In genomic region chr11:74841366-74841765, GRCm38 (mm10) we compare ENCODE assay signal across 11 mouse cellular contexts. TPM values are rescaled to one million over a fixed set of nuclear protein-coding genes. Genes with fewer than 3 reads are reported as not detected.
DNase-seq lines count a peak whose midpoint lies in the region; ATAC-seq and TF ChIP-seq lines count a peak whose summit lies in the region.
"Had no signal": no experiment of that assay in that cellular context is flagged by ENCODE, and none has a peak within 500 bp of the region (broad histone marks: within the 10 kb centered on the region; RNA-seq: fewer than 3 reads in every experiment).

No protein-coding gene starts in this region.

- H3K9ac ChIP-seq in stomach, embryonic 16.5 days (ENCODE audit: low read length), result peak overlapping the region; percentile 36; the same call in 1 of the 2 replicates
- no peak overlapping the region for H3K9ac ChIP-seq in stomach, postnatal 0 days (ENCODE audit: low read length)
- H3K9ac ChIP-seq in neural tube, embryonic 14.5 days (replicated peaks; ENCODE audit: low read depth, low read length), result no peak overlapping the region
- H3K9ac ChIP-seq: embryonic facial prominence, embryonic 13.5 days had no signal

- 79% methylated on average over 9 of the region's 9 CpGs for WGBS in heart, embryonic 10.5 days
- 87% methylated on average over 9 of the region's 9 CpGs for WGBS in stomach, embryonic 16.5 days
- WGBS in stomach, postnatal 0 days, result 79% methylated on average over 9 of the region's 9 CpGs
- 81% methylated on average over 9 of the region's 9 CpGs for WGBS in neural tube, embryonic 14.5 days

- H3K9me3 ChIP-seq in heart, embryonic 10.5 days, result no peaks in the 10 kb centered on the region
- no peaks in the 10 kb centered on the region for H3K9me3 ChIP-seq in stomach, embryonic 16.5 days (replicated peaks; ENCODE audit: control insufficient read depth, low read length)
- no peaks in the 10 kb centered on the region for H3K9me3 ChIP-seq in stomach, postnatal 0 days (ENCODE audit: control insufficient read depth, low read length)
- no peaks in the 10 kb centered on the region for H3K9me3 ChIP-seq in neural tube, embryonic 14.5 days (ENCODE audit: control insufficient read depth, low read length)
- H3K9me3 ChIP-seq: embryonic facial prominence, embryonic 13.5 days had no signal

- no peak overlapping the region for H3K4me2 ChIP-seq in stomach, embryonic 16.5 days (ENCODE audit: low read depth, low read length)
- no peak overlapping the region for H3K4me2 ChIP-seq in stomach, postnatal 0 days (replicated peaks; ENCODE audit: low read depth)
- H3K4me2 ChIP-seq in neural tube, embryonic 14.5 days (ENCODE audit: low read depth, low read length), result no peak overlapping the region
- H3K4me2 ChIP-seq: embryonic facial prominence, embryonic 13.5 days had no signal

- peaks cover 79% of the 10 kb centered on the region for H3K4me1 ChIP-seq in heart, embryonic 10.5 days
- H3K4me1 ChIP-seq in stomach, embryonic 16.5 days (ENCODE audit: control insufficient read depth, insufficient read depth, low read length), result peaks cover 25% of the 10 kb centered on the region
- peaks cover 3% of the 10 kb centered on the region; the same call in 1 of the 2 replicates for H3K4me1 ChIP-seq in stomach, postnatal 0 days (replicated peaks; ENCODE audit: control insufficient read depth, insufficient read depth)
- peaks cover 13% of the 10 kb centered on the region; the same call in 1 of the 2 replicates for H3K4me1 ChIP-seq in neural tube, embryonic 14.5 days (ENCODE audit: control insufficient read depth, insufficient read depth, low read length)

- H3K36me3 ChIP-seq in heart, embryonic 10.5 days, result peaks cover 53% of the 10 kb centered on the region
- H3K36me3 ChIP-seq in stomach, embryonic 16.5 days (ENCODE audit: control insufficient read depth, insufficient read depth, low read length), result peaks cover 4% of the 10 kb centered on the region; the same call in 1 of the 2 replicates
- H3K36me3 ChIP-seq in stomach, postnatal 0 days (ENCODE audit: control insufficient read depth, insufficient read depth, low read length), result peaks cover 6% of the 10 kb centered on the region; the same call in 1 of the 2 replicates
- H3K36me3 ChIP-seq in neural tube, embryonic 14.5 days (ENCODE audit: control insufficient read depth, insufficient read depth, low read length), result peaks cover 23% of the 10 kb centered on the region

- no peak overlapping the region for H3K4me3 ChIP-seq in heart, embryonic 10.5 days
- no peak overlapping the region for H3K4me3 ChIP-seq in stomach, embryonic 16.5 days (replicated peaks; ENCODE audit: low read length)
- H3K4me3 ChIP-seq in stomach, postnatal 0 days (ENCODE audit: low read depth, low read length), result no peak overlapping the region
- no peak overlapping the region for H3K4me3 ChIP-seq in neural tube, embryonic 14.5 days (ENCODE audit: low read depth, low read length)
- H3K4me3 ChIP-seq: embryonic facial prominence, embryonic 13.5 days had no signal

- no peak for TF ChIP-seq EP300 in stomach, postnatal 0 days (optimal IDR thresholded peaks at IDR 0.05)

- H3K27ac ChIP-seq in heart, embryonic 10.5 days, result peak overlapping the region; percentile 53
- H3K27ac ChIP-seq in stomach, embryonic 16.5 days (ENCODE audit: low read length), result no peak overlapping the region
- no peak overlapping the region for H3K27ac ChIP-seq in stomach, postnatal 0 days (replicated peaks)
- H3K27ac ChIP-seq in neural tube, embryonic 14.5 days (ENCODE audit: low read depth, low read length), result 0 out of 2 replicates have a peak overlapping the region, but pooled peaks have one; percentile 34
- H3K27ac ChIP-seq: embryonic facial prominence, embryonic 13.5 days had no signal

- TF ChIP-seq CTCF in stomach, postnatal 0 days (IDR thresholded peaks at IDR 0.05; ENCODE audit: low read depth), result no peak

- H3K27me3 ChIP-seq in heart, embryonic 10.5 days (ENCODE audit: insufficient read depth, poor library complexity, severe bottlenecking), result no peaks in the 10 kb centered on the region
- no peaks in the 10 kb centered on the region for H3K27me3 ChIP-seq in stomach, embryonic 16.5 days (ENCODE audit: control insufficient read depth, insufficient read depth, low read length)
- H3K27me3 ChIP-seq in stomach, postnatal 0 days (ENCODE audit: control insufficient read depth, insufficient read depth, low read length), result no peaks in the 10 kb centered on the region
- H3K27me3 ChIP-seq in neural tube, embryonic 14.5 days (ENCODE audit: control insufficient read depth, insufficient read depth, low read length), result no peaks in the 10 kb centered on the region
- H3K27me3 ChIP-seq: embryonic facial prominence, embryonic 13.5 days had no signal

- no peak for ATAC-seq in stomach, embryonic 16.5 days (ENCODE audit: insufficient read depth, low FRiP score)
- ATAC-seq in stomach, postnatal 0 days (ENCODE audit: low FRiP score, low TSS enrichment), result no peak
- ATAC-seq in neural tube, embryonic 14.5 days (ENCODE audit: low read depth), result no peak

- DNase-seq in heart, embryonic 10.5 days (ENCODE audit: low spot score), result no peak
- no peak for DNase-seq in heart, adult 8-10 months (ENCODE audit: low spot score)
- DNase-seq in stomach, postnatal 0 days (ENCODE audit: low spot score), result no peak
- DNase-seq in heart, postnatal 25 days (ENCODE audit: low spot score), result peak; percentile 1
- DNase-seq in layer of hippocampus, adult 18-20 months (ENCODE audit: low spot score in 2 of 2), result no peak
- no peak for DNase-seq in spleen, postnatal 36 days (ENCODE audit: low spot score in 2 of 2)
- DNase-seq: lung, adult 18-20 months; thymus, postnatal 4 days had no signal

- intact Hi-C loops in heart, postnatal 25 days (cut with DNase I), result loop anchor here (5.0 kb wide), 1 partner anchor 204 kb away; no protein-coding TSS in a partner anchor

RNA-seq across cellular contexts. Expression of gene Mnt, which starts 10.6 kb away (rescaled TPM):
- polyA plus RNA-seq in heart, embryonic 10.5 days (2016; fragmentation: Nextera tagmentation; extraction: Ambion mirVana), result 3.2 and 3.8 TPM in 2 replicates
- total RNA-seq in heart, adult 8-10 months (2022), result 10 to 100 TPM in 3 of 4 experiments, 1 to 10 TPM in 1; 7.4 to 13.4 (median 10.2) TPM
- 2.5 and 3.2 TPM in 2 replicates for polyA plus RNA-seq in stomach, embryonic 16.5 days (2015; fragmentation: Nextera tagmentation; extraction: Ambion mirVana)
- polyA plus RNA-seq in stomach, postnatal 0 days (2015; fragmentation: Nextera tagmentation; extraction: Ambion mirVana), result 2.5 and 2.6 TPM in 2 replicates
- total RNA-seq in heart, postnatal 25 days (2021), result 10 to 100 TPM in 1 of 2 experiments, 1 to 10 TPM in 1; 9.8 to 10.6 TPM
- polyA plus RNA-seq in neural tube, embryonic 14.5 days (2014; fragmentation: Nextera tagmentation; extraction: Ambion mirVana), result 7.6 and 9.4 TPM in 2 replicates
- 10 to 100 TPM; 33.5 to 36.5 TPM for total RNA-seq in layer of hippocampus, adult 18-20 months (2021)

RNA-seq across cellular contexts. Expression of gene Sgsm2, which starts 55.5 kb away (rescaled TPM):
- 5.5 and 5.8 TPM in 2 replicates for polyA plus RNA-seq in heart, embryonic 10.5 days (2016; fragmentation: Nextera tagmentation; extraction: Ambion mirVana)
- 1 to 10 TPM; 5.3 to 6.4 (median 5.8) TPM for total RNA-seq in heart, adult 8-10 months (2022)
- polyA plus RNA-seq in stomach, embryonic 16.5 days (2015; fragmentation: Nextera tagmentation; extraction: Ambion mirVana), result 6.0 and 7.0 TPM in 2 replicates
- 3.4 and 4.1 TPM in 2 replicates for polyA plus RNA-seq in stomach, postnatal 0 days (2015; fragmentation: Nextera tagmentation; extraction: Ambion mirVana)
- total RNA-seq in heart, postnatal 25 days (2021), result 1 to 10 TPM; 4.8 to 6.7 TPM
- polyA plus RNA-seq in neural tube, embryonic 14.5 days (2014; fragmentation: Nextera tagmentation; extraction: Ambion mirVana), result 25.3 and 28.7 TPM in 2 replicates
- total RNA-seq in layer of hippocampus, adult 18-20 months (2021), result 10 to 100 TPM; 93.3 to 97.4 TPM

RNA-seq across cellular contexts. Expression of gene Tsr1, which starts 56.5 kb away (rescaled TPM):
- polyA plus RNA-seq in heart, embryonic 10.5 days (2016; fragmentation: Nextera tagmentation; extraction: Ambion mirVana), result 41.0 and 52.7 TPM in 2 replicates
- total RNA-seq in heart, adult 8-10 months (2022), result 10 to 100 TPM; 17.5 to 19.3 (median 17.8) TPM
- 47.0 and 48.3 TPM in 2 replicates for polyA plus RNA-seq in stomach, embryonic 16.5 days (2015; fragmentation: Nextera tagmentation; extraction: Ambion mirVana)
- polyA plus RNA-seq in stomach, postnatal 0 days (2015; fragmentation: Nextera tagmentation; extraction: Ambion mirVana), result 22.3 and 22.5 TPM in 2 replicates
- total RNA-seq in heart, postnatal 25 days (2021), result 10 to 100 TPM; 15.6 to 17.0 TPM
- 27.9 and 40.6 TPM in 2 replicates for polyA plus RNA-seq in neural tube, embryonic 14.5 days (2014; fragmentation: Nextera tagmentation; extraction: Ambion mirVana)
- 10 to 100 TPM; 30.3 to 33.4 TPM for total RNA-seq in layer of hippocampus, adult 18-20 months (2021)

Comparison
In these comparisons a context has a peak if more than half of its experiments do, and no peak if none do; other contexts are left out.
1. H3K27ac ChIP-seq: peak in heart, embryonic 10.5 days (single experiment) and neural tube, embryonic 14.5 days (single experiment); none in stomach, embryonic 16.5 days (single experiment) and stomach, postnatal 0 days (single experiment).